Mouse (Mus musculus) cortical plate, adult 2 months (tissue): ENCODE data around the gene Gtpbp1.

Source experiments
- CTCF ChIP-seq: fragments of 200-500 bp; IDR thresholded peaks from 2 replicates; pipeline ENCODE4 v1.5.1; 2011; ENCODE audit warnings: mild to moderate bottlenecking, control low read depth, low read length; ENCODE audit not compliant: insufficient read depth; ENCODE audit errors: extremely low read depth
- POLR2A ChIP-seq: fragments of 200-500 bp; IDR thresholded peaks from 2 replicates; pipeline ENCODE4 v1.6.1; 2011; ENCODE audit warnings: mild to moderate bottlenecking, low read length, control low read depth; ENCODE audit not compliant: insufficient read depth; ENCODE audit errors: extremely low read depth

GRCm38 (mm10) chr15:79747998-79748397 lies 57.4 kb downstream of the Gtpbp1 start:
- peak; percentile 24; the same call in 1 of the 2 replicates for TF ChIP-seq CTCF
- no peak for TF ChIP-seq POLR2A
